Mouse (Mus musculus) subcutaneous adipose tissue, adult 2 months (tissue): ENCODE measurements around the gene Zdhhc22. TPM values are rescaled to one million over a fixed set of nuclear protein-coding genes. Genes with fewer than 3 reads are reported as not detected.

Source experiments
- polyA plus RNA-seq: library from polyadenylated mRNA; depleted of rRNA; stranded (reverse); fragments of >200 nt; gene quantifications from 2 replicates; pipeline ENCODE4 v1.2.3, GENCODE M21; 2012; ENCODE audit warnings: low replicate concordance; rRNA removed

The Zdhhc22 gene
- not detected in 2 replicates for polyA plus RNA-seq

DNA sequence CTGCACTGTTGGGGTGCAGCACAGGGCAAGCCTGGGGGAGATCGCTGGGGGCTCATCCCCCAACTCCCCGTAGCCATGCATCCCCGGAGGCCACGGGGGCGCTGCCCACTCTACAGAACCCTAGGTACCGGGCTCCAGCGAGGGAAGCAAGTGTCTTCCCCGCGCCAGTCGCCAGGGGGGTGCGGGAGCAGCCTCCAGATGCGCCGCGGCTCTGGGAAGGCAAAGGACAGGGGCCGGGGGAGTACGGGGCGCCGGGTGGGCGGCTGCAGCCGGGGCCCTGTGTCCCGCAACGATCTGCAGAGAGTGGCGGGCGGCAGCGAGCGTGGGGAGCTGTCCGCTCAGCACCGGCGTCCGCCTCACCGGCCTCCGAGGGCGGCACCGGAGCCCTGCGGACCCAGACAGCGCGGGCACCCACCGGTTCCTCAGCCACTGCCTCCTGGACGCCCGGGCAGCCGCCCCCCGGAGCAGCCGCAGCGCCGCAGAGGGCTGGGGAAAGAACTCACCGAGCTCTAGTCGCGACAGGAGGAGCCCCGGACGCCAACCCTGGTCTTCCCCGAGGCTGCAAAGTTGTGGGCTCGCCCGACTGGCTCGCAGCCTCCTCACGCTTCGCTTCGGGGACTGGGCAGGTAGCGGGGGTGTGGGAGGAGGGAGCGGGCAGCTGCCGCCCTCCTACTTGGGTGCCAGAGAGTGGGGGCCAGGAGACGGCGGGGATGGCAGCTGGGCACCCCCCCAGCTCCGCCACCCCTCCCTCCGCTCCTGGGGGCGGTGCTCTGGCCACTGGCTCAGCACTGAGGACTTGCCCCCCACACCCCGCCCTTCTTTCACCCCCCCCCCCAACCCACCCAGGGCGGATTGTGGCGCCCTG is at the start of gene Zdhhc22:
Zdhhc22 (minus strand) TSS at position 541 of the 865 bp plus-strand sequence.

DNA sequence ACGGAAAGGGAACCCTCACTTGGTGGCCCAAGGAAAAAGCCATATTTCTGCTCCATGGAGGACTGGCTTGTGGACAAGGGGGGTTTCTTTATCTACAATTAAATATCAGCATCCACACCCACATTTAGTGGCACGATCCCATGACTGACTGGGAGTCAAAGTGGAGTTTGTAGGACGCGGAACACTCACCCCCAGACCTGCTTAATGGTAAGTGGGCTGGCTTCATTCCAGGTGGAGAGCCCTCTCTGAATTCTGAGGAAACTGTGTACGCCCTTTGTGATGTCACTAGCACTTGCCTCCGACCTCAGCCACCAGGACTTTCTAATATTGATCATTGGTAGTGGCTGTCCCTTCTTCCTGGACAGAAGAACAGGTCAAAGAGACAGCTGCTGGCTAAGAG is 30.8 kb upstream of the Zdhhc22 start, which contains the start of gene Tmem63c:
Tmem63c (plus strand) TSS at position 301 of the 400 bp plus-strand sequence.

DNA sequence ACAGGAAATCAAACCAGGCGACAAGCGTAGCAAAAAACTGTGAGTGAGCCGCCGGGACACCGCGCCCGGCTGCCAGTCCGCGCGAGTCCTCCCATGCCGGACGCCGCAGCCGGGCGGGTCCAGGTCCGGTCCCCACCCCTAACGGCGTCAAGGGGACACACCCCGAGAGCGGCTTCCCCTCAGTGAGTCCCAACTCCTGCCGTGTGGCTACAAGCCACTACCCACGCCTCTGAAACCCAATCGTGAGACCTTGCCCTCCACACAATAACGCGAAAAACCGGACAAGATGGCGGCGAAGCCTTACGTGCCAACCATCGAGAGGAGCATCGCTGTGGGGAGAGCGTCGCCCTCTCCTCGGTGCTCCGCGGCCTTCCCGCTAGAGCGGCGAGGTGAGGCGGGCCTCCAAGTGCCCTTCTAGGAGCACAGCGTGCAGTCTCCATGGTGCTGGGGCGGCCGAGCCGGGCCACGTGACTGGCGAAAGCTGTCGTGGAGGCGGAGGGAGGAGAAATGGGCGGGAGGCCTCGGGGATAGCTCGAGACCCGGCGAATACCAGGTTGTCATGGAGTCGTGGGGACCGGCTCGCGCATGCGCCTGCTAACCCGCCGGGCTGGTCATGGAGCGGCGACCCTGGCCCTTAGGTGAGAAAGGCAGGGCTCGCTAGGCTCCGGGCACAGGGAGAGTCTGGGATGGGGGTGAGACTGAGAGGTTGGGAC is 43.2 kb downstream of the Zdhhc22 start, which contains the start of gene Cipc:
Cipc (plus strand) TSS at position 182 of the 713 bp plus-strand sequence.

Other genes with a start within 250 kb of the Zdhhc22 start
- gene Irf2bpl, start 105.6 kb downstream of the Zdhhc22 start, polyA plus RNA-seq = 26.1 and 48.1 TPM in 2 replicates
- gene Cipc, start 43.4 kb downstream of the Zdhhc22 start, polyA plus RNA-seq = 36.3 and 40.9 TPM in 2 replicates
- gene Tmem63c, start 30.9 kb upstream of the Zdhhc22 start, polyA plus RNA-seq = 0.07 and 0.12 TPM in 2 replicates
- gene Ngb, start 112.1 kb upstream of the Zdhhc22 start, polyA plus RNA-seq = 1.1 and 3.7 TPM in 2 replicates
- gene Gstz1, start 156.7 kb upstream of the Zdhhc22 start, polyA plus RNA-seq = 541 and 1,541 TPM in 2 replicates
- 15.0 and 26.0 TPM in 2 replicates for gene Pomt2, start 157.5 kb upstream of the Zdhhc22 start, polyA plus RNA-seq
- 0.29 TPM in 1 of 2 replicates, not detected in the other for gene Samd15, start 209.3 kb upstream of the Zdhhc22 start, polyA plus RNA-seq
- gene Tmed8, start 210.0 kb upstream of the Zdhhc22 start, polyA plus RNA-seq = 6.5 and 9.4 TPM in 2 replicates
- gene Noxred1, start 248.3 kb upstream of the Zdhhc22 start, polyA plus RNA-seq = 0.83 and 0.87 TPM in 2 replicates